Mouse (Mus musculus) CH12.LX (cell line): ENCODE measurements around the gene Itih5. TPM values are rescaled to one million over a fixed set of nuclear protein-coding genes. Genes with fewer than 3 reads are reported as not detected.

Source experiments
- DNase-seq: peaks from one replicate; pipeline ENCODE4 v3.0.0-alpha.2; 2013; ENCODE audit errors: extremely low read depth
- H3K27ac ChIP-seq: 2 replicates; pipeline ENCODE4 v1.5.1; 2012; ENCODE audit warnings: low read depth, mild to moderate bottlenecking, control low read depth, moderate library complexity; ENCODE audit not compliant: insufficient read depth
- H3K27me3 ChIP-seq: replicated peaks from 2 replicates; pipeline ENCODE3; 2012; ENCODE audit warnings: inconsistent platforms
- H3K36me3 ChIP-seq, 2 experiments: replicated peaks in 1 of 2; 2 replicates each; pipeline versions ENCODE3 to v1.6.1; 2012; ENCODE audit warnings: inconsistent platforms in 1 of 2, low read length in 1 of 2, mild to moderate bottlenecking in 1 of 2, mixed read lengths in 1 of 2, moderate library complexity in 1 of 2; ENCODE audit not compliant: control insufficient read depth in 1 of 2, insufficient read depth in 1 of 2
- H3K4me1 ChIP-seq, 2 experiments: 2 replicates each; pipeline ENCODE4 v1.6.1; 2012; ENCODE audit warnings: inconsistent platforms in 1 of 2, moderate library complexity in 1 of 2; ENCODE audit not compliant: insufficient read depth in 2 of 2, control insufficient read depth in 1 of 2
- H3K4me2 ChIP-seq: 2 replicates; pipeline ENCODE4 v1.6.1; 2012; ENCODE audit warnings: low read depth, mild to moderate bottlenecking, control low read depth; ENCODE audit not compliant: poor library complexity, insufficient read depth, severe bottlenecking
- H3K4me3 ChIP-seq, 3 experiments: fragments of 150-350 bp in 1 of 3; sonication (generic) in 1 of 3; replicated peaks in 1 of 3; 2 replicates each; pipeline versions ENCODE3 to v1.5.1; 2011 to 2012; ENCODE audit warnings: low read depth in 2 of 3, low read length in 2 of 3, mild to moderate bottlenecking in 2 of 3, moderate library complexity in 2 of 3, control low read depth in 1 of 3, improper control_type of control experiment in 1 of 3, inconsistent platforms in 1 of 3, mixed read lengths in 1 of 3; ENCODE audit not compliant: poor library complexity in 1 of 3
- H3K79me2 ChIP-seq: replicated peaks from 2 replicates; pipeline ENCODE4 v1.6.1; 2012; ENCODE audit warnings: mild to moderate bottlenecking, moderate library complexity; ENCODE audit not compliant: control insufficient read depth, poor library complexity, insufficient read depth, severe bottlenecking; ENCODE audit errors: extremely low read depth
- H3K9ac ChIP-seq: 2 replicates; pipeline ENCODE4 v1.6.1; 2012; ENCODE audit warnings: low read depth, mild to moderate bottlenecking, control low read depth, moderate library complexity; ENCODE audit not compliant: insufficient read depth
- H3K9me3 ChIP-seq: replicated peaks from 2 replicates; pipeline ENCODE3; 2012; ENCODE audit warnings: low read length, inconsistent platforms, mixed read lengths
- BHLHE40 ChIP-seq: IDR thresholded peaks from 2 replicates; pipeline ENCODE4 v1.6.1; 2011; ENCODE audit warnings: mild to moderate bottlenecking, low read depth, low read length, improper control_type of control experiment
- CHD1 ChIP-seq: IDR thresholded peaks from 2 replicates; pipeline ENCODE4 v1.6.1; 2012; ENCODE audit warnings: low read depth, low read length, improper control_type of control experiment, inconsistent platforms
- CTCF ChIP-seq, 2 experiments: IDR thresholded peaks in 1 of 2; conservative IDR thresholded peaks in 1 of 2; 2 replicates each; pipeline ENCODE4 v1.5.1; 2011 to 2012; ENCODE audit warnings: low read depth in 2 of 2, low read length in 2 of 2, improper control_type of control experiment in 1 of 2, inconsistent platforms in 1 of 2, mild to moderate bottlenecking in 1 of 2, moderate library complexity in 1 of 2
- E2F4 ChIP-seq: IDR thresholded peaks from 2 replicates; pipeline ENCODE4 v1.6.1; 2011; ENCODE audit warnings: low read depth, low read length, improper control_type of control experiment; ENCODE audit not compliant: insufficient replicate concordance
- GABPA ChIP-seq: IDR thresholded peaks from 2 replicates; pipeline ENCODE4 v1.6.1; 2012; ENCODE audit warnings: low read depth, low read length, improper control_type of control experiment, inconsistent platforms; ENCODE audit not compliant: insufficient replicate concordance
- HCFC1 ChIP-seq: IDR thresholded peaks from 2 replicates; pipeline ENCODE4 v1.6.1; 2012; ENCODE audit warnings: low read depth, mild to moderate bottlenecking, inconsistent platforms, low read length, improper control_type of control experiment
- IRF4 ChIP-seq: IDR thresholded peaks from 2 replicates; pipeline ENCODE4 v1.6.1; 2014; ENCODE audit warnings: low read depth, mild to moderate bottlenecking, inconsistent platforms, low read length, improper control_type of control experiment
- KAT2A ChIP-seq: IDR thresholded peaks from 2 replicates; pipeline ENCODE4 v1.6.1; 2012; ENCODE audit warnings: low read length, improper control_type of control experiment, inconsistent platforms; ENCODE audit not compliant: insufficient replicate concordance
- MAFK ChIP-seq: IDR thresholded peaks from 2 replicates; pipeline ENCODE4 v1.6.1; 2011; ENCODE audit warnings: low read length, improper control_type of control experiment; ENCODE audit not compliant: insufficient replicate concordance
- MAZ ChIP-seq: IDR thresholded peaks from 2 replicates; pipeline ENCODE4 v1.6.1; 2012; ENCODE audit warnings: low read depth, mild to moderate bottlenecking, inconsistent platforms, low read length, improper control_type of control experiment, moderate library complexity
- MXI1 ChIP-seq: IDR thresholded peaks from 2 replicates; pipeline ENCODE4 v1.6.1; 2011; ENCODE audit warnings: mild to moderate bottlenecking, low read depth, low read length, improper control_type of control experiment
- MYC ChIP-seq: IDR thresholded peaks from 2 replicates; pipeline ENCODE4 v1.6.1; 2011; ENCODE audit warnings: low read depth, mild to moderate bottlenecking, improper control_type of control experiment, low read length
- NELFE ChIP-seq: IDR thresholded peaks from 2 replicates; pipeline ENCODE4 v1.6.1; 2011; ENCODE audit warnings: low read depth, low read length, improper control_type of control experiment
- NRF1 ChIP-seq: IDR thresholded peaks from 2 replicates; pipeline ENCODE4 v1.6.1; 2014; ENCODE audit warnings: low read depth, mild to moderate bottlenecking, inconsistent platforms, low read length, improper control_type of control experiment, moderate library complexity
- RAD21 ChIP-seq: IDR thresholded peaks from 2 replicates; pipeline ENCODE4 v1.6.1; 2011; ENCODE audit warnings: low read depth, mild to moderate bottlenecking, low read length, improper control_type of control experiment, moderate library complexity
- SMC3 ChIP-seq: IDR thresholded peaks from 2 replicates; pipeline ENCODE4 v1.6.1; 2011; ENCODE audit warnings: low read depth, low read length, improper control_type of control experiment
- TBP ChIP-seq: conservative IDR thresholded peaks from 2 replicates; pipeline ENCODE4 v1.6.1; 2011; ENCODE audit warnings: low read depth, low read length, improper control_type of control experiment
- UBTF ChIP-seq: IDR thresholded peaks from 2 replicates; pipeline ENCODE4 v1.6.1; 2012; ENCODE audit warnings: low read depth, mild to moderate bottlenecking, inconsistent platforms, low read length, improper control_type of control experiment, moderate library complexity
- ZKSCAN1 ChIP-seq: IDR thresholded peaks from 2 replicates; pipeline ENCODE4 v1.6.1; 2012; ENCODE audit warnings: low read depth, inconsistent platforms, low read length, improper control_type of control experiment, borderline replicate concordance
- ZMIZ1 ChIP-seq: IDR thresholded peaks from 2 replicates; pipeline ENCODE4 v1.6.1; 2012; ENCODE audit warnings: low read depth, mild to moderate bottlenecking, inconsistent platforms, low read length, improper control_type of control experiment
- ZNF384 ChIP-seq: IDR thresholded peaks from 2 replicates; pipeline ENCODE4 v1.6.1; 2012; ENCODE audit warnings: low read depth, low read length, improper control_type of control experiment, inconsistent platforms
- dilution Hi-C: fragments of 300-500 bp; cut with MboI; formaldehyde crosslinking; loops from 2 replicates; pipeline ENCODE4 v1.14.3; 2020; ENCODE audit warnings: low sequenced_read_pairs; ENCODE audit not compliant: extremely low pct_unique_long_range_greater_than_20kb, extremely low pct_ligation_motif_present
- in situ Hi-C: fragments of 300-500 bp; cut with MboI; formaldehyde crosslinking; loops from 3 replicates; pipeline ENCODE4 v1.14.3; 2019; ENCODE audit warnings: low sequenced_read_pairs, low pct_ligation_motif_present, low pct_unique_long_range_greater_than_20kb, mixed read lengths
- polyA plus RNA-seq: library from polyadenylated mRNA; unstranded; fragments of >175 nt; gene quantifications from 2 replicates; pipeline ENCODE4 v1.2.1, GENCODE M21; 2012; ENCODE audit warnings: low read depth; ENCODE audit not compliant: insufficient read length
- total RNA-seq, 2 experiments: library from RNA; depleted of rRNA; stranded (reverse); fragments of 300-350 nt in 1 of 2; fragments of >200 nt in 1 of 2; gene quantifications; 2 replicates each; pipeline ENCODE4 v1.2.3; 2012 to 2014

Gene Itih5
- total and polyA plus RNA-seq, 3 experiments: 0.08 to 0.30 (median 0.11) TPM

DNA sequence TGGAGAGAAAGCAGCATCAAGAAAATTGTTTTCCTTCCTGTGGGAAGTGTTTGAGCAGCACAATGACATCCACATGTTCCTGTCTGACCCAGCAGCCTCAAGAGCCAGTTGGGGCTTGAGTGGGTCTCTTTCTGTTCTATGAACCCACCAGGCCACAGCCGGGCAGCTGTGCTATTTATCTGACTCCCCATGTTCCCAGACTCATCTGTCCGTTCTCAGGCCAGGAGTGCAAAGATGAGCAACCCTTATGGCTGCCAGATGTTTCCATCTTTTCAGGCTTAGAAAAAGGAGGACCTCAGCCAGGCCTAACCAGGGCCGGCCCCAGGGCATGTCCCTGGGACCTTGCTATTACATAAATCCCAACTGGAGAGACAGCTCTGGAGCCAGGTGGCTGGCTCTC, 100.0 kb downstream of the Itih5 start:
- Histone ChIP-seq H3K27ac (no peak overlapping the region), H3K4me2 (no peak overlapping the region), H3K36me3 (no peaks in the 10 kb centered on the region), H3K9ac (no peak overlapping the region), H3K4me3 (no peak overlapping the region), H3K4me1 (0 out of 4 replicates have a peak, but pooled peaks cover 0 to 1% of the 10 kb centered on the region in 2 experiments), H3K79me2 (no peaks in the 10 kb centered on the region), H3K9me3 (no peaks in the 10 kb centered on the region)
- DNase-seq: no peak
- in situ Hi-C loops (no loop called here), dilution Hi-C loops (no loop called here)
- TF ChIP-seq MAZ (no peak), ZMIZ1 (no peak), NRF1 (no peak), KAT2A (no peak), MYC (no peak), NELFE (no peak), HCFC1 (no peak), TBP (no peak), RAD21 (no peak), CHD1 (no peak), BHLHE40 (no peak), ZNF384 (no peak), ZKSCAN1 (no peak), CTCF (conservative IDR thresholded peaks at IDR 0.05 in 1 of 2, IDR thresholded peaks at IDR 0.05 in 1 of 2; ENCODE audit: low read depth in 2 of 2, low read length in 2 of 2) (no peak), UBTF (no peak), GABPA (no peak), E2F4 (no peak), MAFK (no peak), SMC3 (no peak), IRF4 (no peak)
- TF ChIP-seq, all 38 proteins: peak for 0
- H3K27me3 ChIP-seq: no peaks in the 10 kb centered on the region

DNA sequence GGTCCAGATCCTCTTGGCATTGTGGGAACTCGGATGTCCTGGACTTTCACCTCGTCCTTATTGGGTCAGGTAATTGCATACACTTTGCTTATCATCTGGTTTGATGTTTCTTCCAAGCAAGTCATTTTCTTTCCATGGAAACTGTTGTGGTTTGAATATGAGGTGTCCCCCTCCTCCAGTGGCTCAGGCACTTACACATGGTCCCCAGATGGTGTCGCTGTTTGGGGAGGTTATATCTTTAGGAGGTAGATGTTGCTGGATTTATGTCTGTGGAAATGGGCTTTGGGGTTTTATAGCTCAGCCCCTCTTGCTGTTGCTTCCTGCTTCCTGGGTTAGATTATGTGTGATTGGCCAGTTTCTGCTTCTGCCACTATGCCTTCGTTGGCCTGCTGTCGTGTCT, 103.6 kb downstream of the Itih5 start:
- no peak overlapping the region for H3K9ac ChIP-seq
- no peak overlapping the region for H3K27ac ChIP-seq
- H3K9me3 ChIP-seq: no peaks in the 10 kb centered on the region
- in situ Hi-C loops (no loop called here), dilution Hi-C loops (no loop called here)
- H3K27me3 ChIP-seq: no peaks in the 10 kb centered on the region
- no peak overlapping the region for H3K4me3 ChIP-seq
- 0 out of 4 replicates have a peak, but pooled peaks cover 0 to 3% of the 10 kb centered on the region in 2 experiments for H3K4me1 ChIP-seq
- no peaks in the 10 kb centered on the region for H3K79me2 ChIP-seq
- TF ChIP-seq MAZ (no peak), MXI1 (no peak), ZMIZ1 (no peak), CHD1 (no peak), KAT2A (no peak), SMC3 (peak; percentile 33), CTCF (conservative IDR thresholded peaks at IDR 0.05 in 1 of 2, IDR thresholded peaks at IDR 0.05 in 1 of 2; ENCODE audit: low read depth in 2 of 2, low read length in 2 of 2) (peak; percentile 15 to 48; a peak in 2 of 4 replicates)
- DNase-seq: no peak
- no peaks in the 10 kb centered on the region for H3K36me3 ChIP-seq
- no peak overlapping the region for H3K4me2 ChIP-seq
